Mouse (Mus musculus) embryonic facial prominence, embryonic 11.5 days (tissue): ENCODE data around the gene Sc5d. TPM values are rescaled to one million over a fixed set of nuclear protein-coding genes. Genes with fewer than 3 reads are reported as not detected.

ENCODE experiments used
- ATAC-seq: fragments of 200-750 bp; cut with Nextera tagmentation; replicated peaks from 2 replicates; pipeline ENCODE4 v1.8.0; 2017; ENCODE audit warnings: low read depth; ENCODE audit not compliant: insufficient number of reproducible peaks, low FRiP score, low TSS enrichment
- DNase-seq: peaks from one replicate; pipeline ENCODE4 v3.0.0-alpha.2; 2015; ENCODE audit warnings: low spot score
- H3K27ac ChIP-seq: fragments of 300-500 bp; sonication (generic); replicated peaks from 2 replicates; pipeline ENCODE4 v1.5.1; 2014; ENCODE audit warnings: mild to moderate bottlenecking, low read depth, low read length, control low read depth
- H3K27me3 ChIP-seq: fragments of 300-500 bp; sonication (generic); 2 replicates; pipeline ENCODE4 v1.6.1; 2014; ENCODE audit warnings: mild to moderate bottlenecking, low read length, moderate library complexity, mixed read lengths; ENCODE audit not compliant: control insufficient read depth, insufficient read depth
- H3K36me3 ChIP-seq: fragments of 300-500 bp; sonication (generic); replicated peaks from 2 replicates; pipeline ENCODE4 v1.6.1; 2014; ENCODE audit warnings: low read depth, mild to moderate bottlenecking, low read length, moderate library complexity, mixed read lengths; ENCODE audit not compliant: control insufficient read depth, insufficient read depth
- H3K4me1 ChIP-seq: fragments of 300-500 bp; sonication (generic); 2 replicates; pipeline ENCODE4 v1.6.1; 2014; ENCODE audit warnings: low read length, mixed read lengths; ENCODE audit not compliant: control insufficient read depth, insufficient read depth
- H3K4me2 ChIP-seq: fragments of 300-500 bp; sonication (generic); 2 replicates; pipeline ENCODE4 v1.6.1; 2014; ENCODE audit warnings: low read depth, mild to moderate bottlenecking, control low read depth, low read length, moderate library complexity
- H3K4me3 ChIP-seq: fragments of 300-500 bp; sonication (generic); 2 replicates; pipeline ENCODE4 v1.5.1; 2014; ENCODE audit warnings: low read depth, low read length, control low read depth
- H3K9ac ChIP-seq: fragments of 300-500 bp; sonication (generic); replicated peaks from 2 replicates; pipeline ENCODE4 v1.6.1; 2014; ENCODE audit warnings: mild to moderate bottlenecking, control low read depth, low read length
- H3K9me3 ChIP-seq: fragments of 300-500 bp; sonication (generic); replicated peaks from 2 replicates; pipeline ENCODE4 v1.6.1; 2016; ENCODE audit warnings: mild to moderate bottlenecking, low read length, inconsistent platforms, mixed read lengths; ENCODE audit not compliant: control insufficient read depth
- WGBS: fragments of 180-500 bp; shearing (Covaris S2); extraction: QIAGEN DNeasy Blood & Tissue Kit; methylation state at CpG from one replicate; pipeline ENCODE4 v1.1.7; 2014; 5-methylcytosine and 5-hydroxymethylcytosine counted together
- polyA plus RNA-seq: library from polyadenylated mRNA; unstranded; fragments of >200 nt; fragmentation: Nextera tagmentation; extraction: Ambion mirVana; gene quantifications from 2 replicates; pipeline ENCODE4 v1.2.1, GENCODE M21; 2014

The Sc5d gene
- polyA plus RNA-seq, 1 experiment from 2014 or later: 52.1 TPM

DNA sequence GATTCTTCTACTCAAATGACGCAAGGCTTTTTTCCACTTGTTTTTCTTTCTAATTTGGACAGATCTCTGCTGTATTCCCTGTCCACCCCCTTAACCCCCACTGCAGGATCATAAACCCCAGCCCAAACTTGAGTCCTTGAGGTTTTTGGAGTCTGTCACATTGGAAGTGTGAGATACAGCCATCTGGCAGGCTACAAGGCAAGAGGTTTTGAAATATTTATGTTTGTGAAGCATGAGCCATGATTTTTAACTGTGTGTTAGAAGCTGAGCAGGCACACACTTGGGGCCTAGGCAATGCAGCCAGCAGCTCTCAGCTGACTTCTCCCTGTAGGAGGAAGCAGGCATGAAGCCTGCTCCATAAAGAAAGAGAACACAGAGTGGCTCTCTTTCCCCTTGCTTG, 57.3 kb downstream of the Sc5d start:
- Histone ChIP-seq H3K27ac (no peak overlapping the region), H3K36me3 (no peaks in the 10 kb centered on the region), H3K27me3 (no peaks in the 10 kb centered on the region), H3K9me3 (no peaks in the 10 kb centered on the region), H3K4me3 (no peak overlapping the region), H3K4me2 (no peak overlapping the region), H3K9ac (no peak overlapping the region), H3K4me1 (no peaks in the 10 kb centered on the region)
- no peak for DNase-seq
- 73% methylated on average over 1 of the region's 1 CpGs for WGBS
- ATAC-seq: no peak

DNA sequence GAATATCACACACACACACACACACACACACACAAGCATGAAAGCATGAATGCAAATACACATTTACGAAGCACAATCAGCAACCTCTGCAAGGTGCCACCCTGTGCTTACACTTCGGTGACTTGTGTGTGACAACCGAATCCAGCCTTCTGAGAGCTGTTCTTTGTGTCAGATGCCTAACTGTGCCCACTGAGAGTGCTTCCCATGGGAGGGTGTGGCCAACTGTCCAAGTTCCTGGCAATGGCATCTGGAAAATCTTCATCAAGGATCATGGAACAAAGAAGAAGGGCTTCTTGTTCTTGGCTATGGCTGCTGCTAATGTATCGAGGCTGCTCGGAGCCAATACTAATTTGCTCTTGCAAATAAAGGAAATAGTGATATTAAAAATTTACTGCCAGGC, 61.8 kb downstream of the Sc5d start:
- DNase-seq (no peak), ATAC-seq (no peak)
- H3K9ac ChIP-seq: no peak overlapping the region
- no peak overlapping the region for H3K27ac ChIP-seq
- no peaks in the 10 kb centered on the region for H3K36me3 ChIP-seq
- no peaks in the 10 kb centered on the region for H3K4me1 ChIP-seq
- 94% methylated on average over 5 of the region's 5 CpGs for WGBS
- no peaks in the 10 kb centered on the region for H3K9me3 ChIP-seq
- no peaks in the 10 kb centered on the region for H3K27me3 ChIP-seq
- no peak overlapping the region for H3K4me2 ChIP-seq
- no peak overlapping the region for H3K4me3 ChIP-seq

Other genes with a start within 250 kb of the Sc5d start
- gene Sorl1, start 140.0 kb downstream of the Sc5d start, polyA plus RNA-seq: 5.8 and 7.2 TPM in 2 replicates
- 0.14 and 0.45 TPM in 2 replicates for gene Tecta, start 135.7 kb upstream of the Sc5d start, polyA plus RNA-seq
- 4.3 and 4.8 TPM in 2 replicates for gene Tbcel, start 243.6 kb upstream of the Sc5d start, polyA plus RNA-seq